Mouse (Mus musculus) fat pad, adult 2 months (tissue): ENCODE results near the gene Slc35g1.
"Not testable (repeated sequence)": the region's sequence is repeated elsewhere in the genome, so short reads cannot be mapped to it uniquely, and the experiment has no call there.

ENCODE experiments used
- DNase-seq: peaks from one replicate; pipeline ENCODE4 v3.0.0-alpha.2; 2011; ENCODE audit warnings: low read depth, low spot score; ENCODE audit errors: extremely low read depth

Gene Slc35g1

DNA sequence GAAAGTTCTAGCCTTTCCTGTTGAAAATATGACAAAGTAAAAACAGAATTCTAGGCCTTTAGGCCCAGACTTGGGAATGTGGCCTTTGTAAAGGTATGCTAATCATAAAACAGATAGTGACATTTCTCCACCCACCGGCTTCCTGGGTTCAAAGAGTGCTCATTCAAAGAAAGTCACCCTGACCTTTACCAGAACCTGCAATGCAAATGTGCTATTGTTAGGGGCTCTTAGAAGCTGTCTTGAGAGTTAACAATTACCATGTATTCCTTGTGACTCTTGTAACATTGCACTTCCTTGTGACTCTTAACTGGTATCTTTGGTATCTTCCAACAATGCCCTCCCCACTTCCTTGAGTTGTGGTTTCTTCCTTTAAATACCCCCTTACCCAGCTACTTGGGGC is 8.8 kb upstream of the Slc35g1 start:
- not testable (repeated sequence) for DNase-seq

- no peak for DNase-seq
These were observed 7.9 kb upstream of the Slc35g1 start for GRCm38 (mm10) chr19:38387835-38388234.

- DNase-seq, result peak; percentile 2
These were observed 822 bp downstream of the Slc35g1 start for GRCm38 (mm10) chr19:38396633-38396970.

DNA sequence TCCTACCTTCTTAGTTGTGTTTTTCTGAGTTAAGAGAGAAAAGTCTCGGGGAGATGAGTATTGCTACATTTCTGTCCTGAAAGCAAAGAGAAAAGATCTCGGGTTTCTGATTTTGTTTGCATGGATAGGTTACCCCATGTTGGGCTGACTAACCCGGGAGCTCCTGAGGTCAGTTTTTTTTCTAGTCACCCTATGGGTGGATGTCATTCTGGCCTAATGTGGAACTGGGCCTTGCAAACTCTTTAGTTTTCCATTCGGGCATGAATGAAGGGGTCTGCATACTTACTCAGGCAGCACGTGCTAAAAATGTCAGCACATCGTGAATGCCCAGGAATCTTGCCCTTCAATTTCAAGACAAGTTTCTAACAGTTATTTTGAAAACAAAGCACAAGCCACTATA is 1.2 kb downstream of the Slc35g1 start:
- DNase-seq, result no peak

- no peak for DNase-seq
These were observed 3.2 kb downstream of the Slc35g1 start for GRCm38 (mm10) chr19:38398966-38399365.

GRCm38 (mm10) chr19:38400851-38401250 is 5.1 kb downstream of the Slc35g1 start:
- DNase-seq, result no peak

DNA sequence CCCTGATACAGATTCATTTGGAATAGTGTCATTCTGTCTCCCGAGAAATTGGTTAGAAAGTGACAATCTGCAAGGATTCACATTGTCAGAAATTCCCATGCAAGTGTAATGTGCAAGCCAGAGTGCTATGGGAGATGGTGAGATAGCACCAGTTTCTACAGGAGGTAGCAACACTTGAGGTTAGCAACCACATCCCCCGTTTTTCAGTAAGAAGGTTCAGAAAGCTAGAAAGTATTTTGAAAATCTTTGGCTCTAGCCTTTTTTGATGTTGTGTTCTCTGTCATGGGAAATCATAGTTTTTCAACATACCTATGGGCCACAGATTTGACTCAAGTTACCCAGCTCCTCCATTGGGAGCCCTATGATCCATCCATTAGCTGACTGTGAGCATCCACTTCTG is 5.6 kb downstream of the Slc35g1 start:
- DNase-seq, result no peak

DNA sequence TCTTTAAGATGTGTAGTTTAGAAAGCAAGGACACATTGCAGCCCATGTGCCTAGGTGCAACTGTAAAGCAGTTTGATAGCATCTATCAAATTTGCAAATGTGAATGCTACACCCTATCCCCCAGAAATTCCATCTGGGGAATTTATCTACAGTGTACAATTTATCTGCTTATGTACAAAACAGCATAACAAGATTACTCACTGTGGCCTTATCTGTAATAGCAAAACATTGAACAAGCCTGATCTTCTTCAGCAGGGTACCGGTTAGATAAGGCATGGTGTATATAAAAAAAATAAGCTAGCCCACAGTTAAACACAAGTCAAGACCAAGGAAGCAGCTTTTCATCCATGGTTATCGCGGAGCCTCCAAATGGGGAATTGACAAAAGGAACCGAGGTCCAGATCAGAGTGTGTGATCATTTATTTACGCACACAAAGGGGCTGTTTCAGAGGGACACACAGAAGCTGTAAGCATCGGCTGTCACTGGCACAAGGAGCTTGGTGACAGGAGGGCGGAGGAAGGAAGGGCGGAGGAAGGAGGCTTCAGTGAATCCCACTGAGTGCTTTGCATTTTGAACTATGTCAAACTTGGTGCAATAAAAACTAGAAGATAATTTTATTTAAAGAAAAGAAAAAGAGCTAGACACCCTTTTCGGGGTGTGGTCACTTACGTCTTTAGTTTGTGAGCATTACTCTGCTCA is 14.7 kb downstream of the Slc35g1 start:
- DNase-seq, result no peak

DNA sequence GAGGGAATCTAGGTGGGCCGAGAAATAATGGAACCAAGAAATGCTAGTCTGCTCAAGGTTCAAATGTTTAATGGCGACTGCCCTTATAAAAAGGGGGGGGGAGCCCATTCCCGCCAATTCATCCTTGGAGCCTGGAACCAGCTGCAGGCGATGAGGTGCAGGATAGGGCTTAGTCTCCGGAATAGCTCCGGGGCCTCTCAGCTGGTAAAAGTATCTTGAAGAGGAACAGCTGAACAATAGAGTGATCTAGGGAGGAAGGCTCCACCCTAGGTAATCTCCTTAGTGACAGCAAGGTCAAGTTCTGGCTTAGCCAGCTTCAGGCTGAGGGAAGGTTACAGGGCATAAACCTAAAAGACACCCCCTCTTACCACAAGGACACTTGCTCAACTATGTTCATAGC is 18.1 kb downstream of the Slc35g1 start:
- no peak for DNase-seq

DNA sequence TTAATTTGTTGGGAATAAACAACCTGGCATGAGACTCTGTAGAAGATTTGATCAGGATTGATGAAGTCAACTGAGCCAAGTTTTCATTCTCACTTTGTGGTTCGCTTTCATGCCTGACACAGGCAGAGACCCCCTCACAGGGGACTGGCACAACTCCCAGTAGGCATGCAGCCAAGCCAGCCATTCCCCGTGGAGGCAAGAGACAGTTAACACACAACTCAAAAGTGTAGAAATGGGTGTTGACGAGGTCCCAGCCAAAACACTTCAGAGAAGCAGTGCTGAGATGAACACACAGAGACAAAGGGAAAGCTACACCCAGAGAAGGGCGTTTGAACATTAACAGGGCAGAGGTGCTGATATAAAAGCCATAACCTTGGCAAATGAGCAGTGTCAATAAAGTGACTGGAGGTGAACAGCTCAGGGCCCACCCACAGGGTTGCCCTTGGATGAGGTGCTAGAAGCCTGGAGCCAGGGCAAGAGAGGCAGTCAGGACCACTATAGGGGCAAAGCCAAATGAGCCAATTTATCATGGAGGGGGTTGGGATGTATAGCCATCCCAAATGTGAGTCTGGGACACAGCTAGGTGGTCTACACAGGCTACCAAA is 23.1 kb downstream of the Slc35g1 start:
- no peak for DNase-seq

- DNase-seq, result no peak
These were observed 25.0 kb downstream of the Slc35g1 start for GRCm38 (mm10) chr19:38420751-38421295.

DNA sequence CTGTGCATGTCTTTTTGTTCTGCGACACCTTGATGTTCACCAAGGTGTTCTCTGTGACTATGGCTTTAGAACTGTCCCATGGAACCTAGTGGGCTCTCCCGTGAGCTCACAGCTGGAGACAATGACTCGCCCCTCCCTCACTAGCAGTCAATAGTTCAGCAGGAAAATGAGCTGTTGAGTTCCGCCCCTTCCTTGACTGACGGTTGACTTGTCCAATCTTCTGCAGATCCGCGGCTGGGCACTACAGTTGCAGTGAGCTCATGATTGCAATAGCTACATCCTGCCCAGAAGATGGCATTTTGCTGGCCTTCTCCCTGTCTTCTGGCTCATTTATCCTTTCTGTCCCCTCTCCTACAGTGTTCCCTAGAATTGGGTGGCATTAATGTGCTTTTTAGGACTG is 25.7 kb downstream of the Slc35g1 start:
- DNase-seq, result no peak

- DNase-seq, result no peak
These were observed 27.1 kb downstream of the Slc35g1 start for GRCm38 (mm10) chr19:38422926-38423325.

DNA sequence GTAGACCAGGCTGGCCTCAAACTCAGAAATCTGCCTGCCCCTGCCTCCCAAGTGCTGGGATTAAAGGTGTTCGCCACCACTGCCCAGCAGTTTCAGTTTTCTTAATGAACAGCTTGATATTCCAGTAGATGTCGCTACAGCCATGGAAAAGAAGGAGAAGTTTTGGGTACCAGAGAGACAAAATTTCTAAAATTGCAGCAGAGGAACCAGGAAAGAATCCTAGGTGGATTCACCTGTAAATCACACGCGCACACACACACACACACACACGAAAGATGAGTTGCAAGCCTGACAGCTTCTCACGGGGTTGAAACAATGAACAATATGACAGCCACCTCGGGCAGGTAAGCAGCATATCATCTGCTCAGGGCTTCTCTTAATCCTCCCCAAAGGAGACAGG is 28.1 kb downstream of the Slc35g1 start:
- DNase-seq, result no peak

DNA sequence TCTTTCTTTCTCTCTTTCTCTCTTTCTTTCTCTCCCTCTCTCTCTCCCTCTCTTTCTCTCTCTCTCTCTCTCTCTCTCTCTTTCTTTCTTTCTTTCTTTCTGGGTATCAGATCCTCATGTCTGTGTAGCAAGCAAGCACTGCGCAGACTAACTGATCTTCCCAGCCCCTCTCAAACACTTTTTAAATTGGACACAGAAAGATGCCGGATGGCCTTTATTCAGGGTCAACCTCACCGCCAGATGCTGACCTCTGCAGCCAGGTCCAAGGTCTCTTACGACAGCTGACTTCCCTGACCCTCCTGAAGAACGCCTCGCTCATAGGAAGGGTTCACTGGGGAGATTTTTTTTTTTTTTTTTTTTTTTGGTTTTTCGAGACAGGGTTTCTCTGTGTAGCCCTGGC is 28.8 kb downstream of the Slc35g1 start:
- no peak for DNase-seq

DNA sequence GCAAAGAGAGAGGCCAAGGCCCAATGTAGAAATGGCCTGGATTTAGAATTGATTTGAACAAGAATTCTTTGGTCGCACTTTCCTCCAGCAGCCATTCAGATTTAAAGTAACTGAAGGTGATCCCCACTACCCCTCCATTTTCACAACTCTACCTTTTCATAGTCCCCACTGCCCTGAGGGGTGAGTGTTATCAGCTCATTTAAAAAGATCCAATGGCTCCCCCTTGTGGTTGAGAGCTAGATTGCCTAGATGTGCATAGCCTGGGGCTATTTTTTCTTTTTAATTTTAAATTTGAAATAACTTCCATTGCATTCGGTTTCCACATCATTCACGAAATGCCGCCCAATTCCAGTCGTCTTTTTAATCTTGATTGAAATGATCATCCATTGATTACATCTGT is 33.5 kb downstream of the Slc35g1 start:
- no peak for DNase-seq

- DNase-seq, result peak; percentile 34
These were observed 34.7 kb downstream of the Slc35g1 start for GRCm38 (mm10) chr19:38430475-38430874.

DNA sequence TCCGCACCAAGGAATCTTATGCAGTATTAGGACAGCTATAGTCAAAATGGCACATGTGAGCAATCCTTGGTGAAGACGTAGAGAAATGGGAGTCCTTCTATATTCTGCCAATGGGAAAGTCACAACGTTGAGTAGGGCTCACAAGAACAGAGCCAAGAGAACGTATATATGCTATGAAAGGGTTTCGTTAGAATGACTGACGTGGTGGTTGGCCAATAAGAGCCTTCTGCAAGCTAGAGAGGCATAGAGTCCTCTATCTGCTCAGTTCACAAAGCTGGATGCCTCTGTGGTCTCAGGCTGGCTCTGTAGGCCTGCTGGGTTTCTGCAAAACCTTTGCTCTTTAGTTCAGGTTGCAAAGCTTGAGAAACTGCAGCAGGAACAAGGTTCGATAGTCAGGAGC is 35.5 kb downstream of the Slc35g1 start:
- DNase-seq, result no peak

GRCm38 (mm10) chr19:38432021-38432420 is 36.2 kb downstream of the Slc35g1 start:
- DNase-seq, result no peak

DNA sequence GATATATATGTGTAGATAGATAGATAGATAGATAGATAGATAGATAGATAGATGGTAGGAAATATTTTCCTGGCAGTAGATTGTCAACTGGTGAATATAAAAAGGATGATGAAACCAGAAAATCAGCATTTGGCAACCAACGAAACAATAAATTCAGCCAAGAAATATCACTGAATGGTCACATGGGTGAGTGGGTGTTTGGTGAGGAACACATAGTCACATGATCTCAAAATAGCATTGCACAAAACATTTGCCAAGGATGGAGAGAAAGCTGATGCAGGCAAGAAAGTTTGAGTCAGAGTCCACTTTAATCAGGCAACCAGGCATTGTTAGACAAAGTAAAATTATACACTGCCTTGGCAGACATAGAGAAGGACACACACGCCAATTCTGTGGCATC is 37.6 kb downstream of the Slc35g1 start:
- DNase-seq, result no peak

DNA sequence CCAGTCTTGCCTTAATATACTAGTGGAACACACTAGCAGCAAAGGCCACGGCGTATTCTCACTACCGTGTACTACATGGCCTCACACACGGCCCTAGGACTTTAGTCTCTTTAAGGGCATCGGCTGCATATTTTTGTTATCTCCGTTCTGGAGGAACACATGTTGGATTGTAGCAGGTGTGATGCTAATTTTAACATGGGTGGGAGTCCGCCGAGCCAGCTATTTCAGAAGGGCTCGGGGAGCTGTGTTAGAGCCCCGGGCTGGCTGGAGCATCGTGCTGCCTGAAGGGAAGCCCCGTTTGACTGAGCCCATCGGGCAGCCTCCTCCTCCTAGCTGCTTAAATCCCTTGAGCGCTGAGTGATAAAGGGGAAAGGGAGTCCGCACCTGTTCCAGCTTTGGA is 39.4 kb downstream of the Slc35g1 start:
- DNase-seq, result no peak

DNA sequence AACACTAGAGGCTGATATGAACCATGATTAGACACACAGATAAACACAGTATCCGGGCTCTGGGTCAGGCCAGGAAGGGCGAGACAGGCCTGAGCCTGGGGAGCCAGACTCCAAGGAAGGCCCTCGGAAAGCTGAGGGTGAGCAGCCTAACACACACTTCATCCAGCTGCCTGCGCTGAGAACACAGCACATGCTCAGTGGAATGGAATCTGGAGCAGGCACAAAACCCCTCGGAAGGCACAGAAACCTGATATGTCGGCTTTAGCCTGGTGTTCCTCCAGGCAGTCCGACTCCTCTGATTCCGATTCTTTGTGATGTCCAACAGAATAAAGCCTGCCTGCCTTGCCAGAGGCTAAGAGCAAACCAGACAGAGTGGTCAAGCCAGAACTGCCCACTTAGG is 46.1 kb downstream of the Slc35g1 start:
- no peak for DNase-seq

DNA sequence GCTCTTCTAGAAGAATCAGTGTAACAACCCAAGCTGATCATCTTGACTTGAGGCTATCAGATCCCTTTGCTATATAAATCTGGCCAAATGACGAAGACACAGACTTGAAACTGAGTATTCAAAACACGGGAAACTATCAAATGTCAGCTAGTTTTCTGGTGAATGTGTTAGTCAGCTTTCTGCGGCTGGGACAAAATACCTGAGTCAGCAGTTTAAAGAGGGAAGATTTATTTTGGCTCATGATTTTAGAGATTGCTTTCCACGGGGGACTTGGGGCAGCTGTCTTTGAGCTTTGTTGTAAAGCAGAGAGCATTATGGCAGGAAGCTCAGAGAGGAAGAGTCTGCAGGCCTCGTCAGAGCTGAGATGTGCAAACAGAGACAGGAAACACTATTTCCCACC is 50.0 kb downstream of the Slc35g1 start:
- no peak for DNase-seq
